Mouse (Mus musculus): Measurements from ENCODE around the gene Uap1l1. TPM values are rescaled to one million over a fixed set of nuclear protein-coding genes. Genes with fewer than 3 reads are reported as not detected.
A peak's percentile ranks its signal among the peaks of the same experiment; 100 is the strongest.

Uap1l1 gene
- polyA plus RNA-seq, 1 experiment from 2014 or later = 21.3 TPM

DNA sequence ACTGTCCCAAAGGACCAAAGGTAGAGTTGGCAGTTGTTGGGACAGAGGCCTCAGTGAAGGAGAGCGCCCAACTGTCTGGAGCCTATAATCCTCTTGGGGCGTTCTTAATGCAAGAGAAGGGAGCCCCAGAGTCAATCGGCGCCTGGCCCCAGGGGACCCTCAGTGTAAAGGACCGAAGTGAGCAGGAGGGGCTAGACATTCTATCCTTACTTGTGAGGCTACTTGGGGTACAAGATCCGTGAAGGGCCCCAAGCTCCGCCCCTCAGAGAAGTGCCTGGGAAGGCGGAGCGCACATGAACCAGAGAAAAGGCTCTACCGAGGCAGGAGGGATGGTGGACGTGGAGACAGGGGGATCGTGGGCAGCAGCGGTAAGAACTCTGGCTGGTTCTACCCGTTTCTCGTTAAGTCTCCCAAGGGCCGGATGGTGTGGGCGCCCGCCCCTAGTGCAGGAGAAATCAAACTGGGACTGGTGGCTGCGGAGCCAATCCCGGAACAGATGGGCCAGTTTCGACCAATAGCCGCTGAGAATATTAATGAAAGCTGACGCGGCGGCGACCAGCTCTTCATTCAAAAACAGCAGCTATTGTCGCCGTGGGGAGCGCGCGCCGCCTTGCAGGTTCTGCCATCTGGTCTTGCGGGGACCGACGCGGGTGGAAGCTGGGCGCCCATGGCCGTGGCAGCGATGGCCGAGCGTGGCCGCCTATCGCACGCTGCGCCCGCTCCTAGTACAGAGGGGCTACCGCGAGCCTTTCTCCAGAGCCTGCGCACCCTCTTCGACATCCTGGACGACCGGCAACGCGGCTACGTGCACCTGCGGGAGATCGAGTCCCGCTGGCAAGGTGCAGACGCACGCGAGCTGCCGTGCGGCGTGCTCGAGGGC lies 6.5 kb upstream of the Uap1l1 start, which contains the start of gene Sapcd2:
Sapcd2 (plus strand) TSS at position 558 of the 880 bp plus-strand sequence.
- peak; percentile 84 for DNase-seq (ENCODE audit: low spot score)

- no peak for DNase-seq (ENCODE audit: low spot score)
Measured at GRCm38 (mm10) chr2:25369996-25370395, 4.5 kb upstream of the Uap1l1 start.

DNA sequence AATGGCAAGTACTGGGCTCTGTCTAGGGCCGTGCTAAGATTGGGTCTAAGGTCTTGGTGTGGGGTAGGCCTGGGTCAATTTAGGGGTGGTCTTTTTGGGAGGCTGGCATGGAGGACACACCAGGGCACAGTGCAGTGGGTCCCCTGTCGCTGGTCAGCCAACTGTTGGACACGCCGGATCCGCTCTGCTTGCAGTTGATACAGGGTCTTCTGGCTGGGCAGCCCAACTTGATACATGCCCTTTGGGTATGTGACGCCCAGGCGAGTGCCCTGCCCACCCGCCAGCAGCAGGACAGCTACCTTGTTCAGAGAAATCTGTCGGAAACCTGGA lies 756 bp downstream of the Uap1l1 start:
- DNase-seq (ENCODE audit: low spot score) = no peak

DNA sequence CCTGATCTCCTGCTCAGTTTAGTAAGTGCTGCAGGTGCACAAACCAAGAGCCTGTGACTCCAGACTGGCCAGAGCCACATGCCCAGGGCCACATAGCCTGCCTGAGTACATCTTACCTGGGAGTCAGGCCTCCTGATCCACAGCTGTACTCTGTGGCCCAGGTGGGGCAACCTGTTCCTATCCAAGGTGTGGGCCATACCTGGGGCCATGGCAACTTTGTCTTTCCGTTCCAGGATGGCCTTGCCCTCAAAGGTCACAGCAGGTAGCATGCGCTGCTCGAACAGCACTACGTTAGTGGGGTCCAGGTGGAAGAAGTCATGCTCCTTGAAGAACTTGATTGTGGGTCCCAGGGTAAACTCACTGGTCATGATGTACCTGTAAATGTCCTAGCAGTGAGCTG lies 1.2 kb downstream of the Uap1l1 start:
- no peak for DNase-seq (ENCODE audit: low spot score)

- DNase-seq (ENCODE audit: low spot score) = no peak
Measured at GRCm38 (mm10) chr2:25363478-25364178, 1.9 kb downstream of the Uap1l1 start.

DNA sequence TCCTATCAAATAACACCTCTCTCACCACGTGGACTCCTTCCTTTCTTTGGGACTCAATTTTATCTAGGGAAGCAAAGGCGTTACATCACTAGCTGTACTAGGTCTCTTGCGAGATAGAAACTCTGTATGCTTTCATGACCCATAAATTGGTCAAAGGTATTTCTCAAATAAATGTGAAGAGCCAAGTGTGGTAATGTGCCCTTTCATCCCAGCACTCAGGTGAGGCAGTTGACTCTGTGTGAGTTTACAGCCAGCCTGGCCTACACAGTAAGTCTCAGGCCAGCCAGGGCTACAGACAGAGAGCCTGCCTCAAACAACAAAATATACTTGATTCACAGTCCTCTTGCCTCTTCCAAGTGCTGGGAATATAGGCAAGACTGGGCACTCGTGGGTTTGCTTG lies 5.6 kb downstream of the Uap1l1 start:
- no peak for DNase-seq (ENCODE audit: low spot score)

GRCm38 (mm10) chr2:25356208-25357079 lies 9.0 kb downstream of the Uap1l1 start, which contains the start of gene Dpp7:
Gene Dpp7, minus strand, starts transcription at chr2:25356359.
- peak; percentile 74 for DNase-seq (ENCODE audit: low spot score)

DNA sequence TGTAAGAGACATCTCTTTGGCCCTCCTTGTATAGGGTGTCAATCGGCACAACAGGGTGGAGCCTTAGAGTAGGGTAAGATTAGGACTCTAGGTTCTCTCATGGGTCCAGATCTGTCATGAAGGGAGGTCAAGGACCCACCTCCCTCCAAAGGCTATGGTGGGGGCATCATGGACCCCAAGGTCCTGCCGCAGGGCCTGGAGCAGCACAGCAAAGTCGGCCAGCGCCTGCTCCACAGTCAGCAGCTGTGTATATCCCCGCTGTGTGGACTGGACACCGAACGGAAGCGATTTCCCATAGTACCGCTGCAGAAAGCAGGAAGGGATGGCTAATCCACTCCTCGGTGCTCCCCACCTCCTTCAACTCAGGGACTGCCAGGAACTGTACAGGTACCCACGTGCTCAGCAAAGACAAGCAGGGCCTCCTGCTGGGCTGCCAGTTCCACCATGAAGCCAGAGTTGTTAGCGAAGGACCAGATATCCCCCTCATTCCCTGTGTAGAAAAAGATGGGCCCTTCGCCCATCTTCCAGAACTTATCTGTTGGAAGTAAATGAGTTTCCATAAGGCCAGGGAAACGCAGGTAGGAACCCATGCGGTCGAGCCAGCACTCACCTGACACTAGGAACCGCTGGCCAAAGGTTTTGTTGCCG lies 9.9 kb downstream of the Uap1l1 start:
- DNase-seq (ENCODE audit: low spot score) = no peak

GRCm38 (mm10) chr2:25354211-25354610 lies 11.3 kb downstream of the Uap1l1 start:
- DNase-seq (ENCODE audit: low spot score) = no peak

GRCm38 (mm10) chr2:25350701-25351100 lies 14.8 kb downstream of the Uap1l1 start:
- no peak for DNase-seq (ENCODE audit: low spot score)

DNA sequence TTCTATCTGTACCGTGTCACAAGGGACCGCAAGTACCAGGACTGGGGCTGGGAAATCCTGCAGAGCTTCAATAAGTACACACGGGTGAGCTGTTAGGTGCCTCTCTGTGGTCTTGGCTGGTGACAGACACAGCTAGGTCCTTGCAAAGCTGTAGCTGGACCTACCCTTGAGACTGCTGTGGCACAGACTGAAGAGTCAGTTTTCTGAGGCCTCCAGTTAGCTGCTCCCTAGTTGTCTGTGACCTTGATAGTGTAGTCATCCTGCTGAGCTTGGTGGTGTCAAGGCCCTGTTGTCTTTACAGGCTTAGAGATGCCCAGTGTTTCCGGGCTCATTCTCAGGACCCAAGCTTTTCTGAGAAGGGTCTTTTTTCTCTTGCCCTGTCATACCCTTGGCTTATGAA lies 16.0 kb downstream of the Uap1l1 start:
- no peak for DNase-seq (ENCODE audit: low spot score)

DNA sequence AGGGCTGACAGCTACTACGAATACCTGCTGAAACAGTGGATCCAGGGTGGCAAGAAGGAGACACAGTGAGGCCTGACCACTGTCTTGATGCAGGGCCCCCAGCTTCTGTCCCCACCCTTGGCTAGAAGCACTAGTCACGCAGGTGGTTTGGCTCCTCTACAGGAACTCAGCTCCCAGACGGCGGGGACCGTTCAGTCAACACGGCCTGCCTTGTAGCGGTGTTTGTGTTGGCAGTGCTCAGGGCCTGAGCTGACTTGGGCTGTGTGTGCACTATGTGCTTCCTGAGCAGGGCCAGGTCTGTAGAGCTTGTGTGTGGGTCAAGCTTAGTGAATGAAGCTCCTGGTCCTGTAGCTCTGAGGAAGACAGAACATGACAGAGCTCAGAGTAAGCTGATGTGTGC lies 17.3 kb downstream of the Uap1l1 start:
- DNase-seq (ENCODE audit: low spot score) = no peak

- no peak for DNase-seq (ENCODE audit: low spot score)
Measured at GRCm38 (mm10) chr2:25338303-25338702, 27.2 kb downstream of the Uap1l1 start.

DNA sequence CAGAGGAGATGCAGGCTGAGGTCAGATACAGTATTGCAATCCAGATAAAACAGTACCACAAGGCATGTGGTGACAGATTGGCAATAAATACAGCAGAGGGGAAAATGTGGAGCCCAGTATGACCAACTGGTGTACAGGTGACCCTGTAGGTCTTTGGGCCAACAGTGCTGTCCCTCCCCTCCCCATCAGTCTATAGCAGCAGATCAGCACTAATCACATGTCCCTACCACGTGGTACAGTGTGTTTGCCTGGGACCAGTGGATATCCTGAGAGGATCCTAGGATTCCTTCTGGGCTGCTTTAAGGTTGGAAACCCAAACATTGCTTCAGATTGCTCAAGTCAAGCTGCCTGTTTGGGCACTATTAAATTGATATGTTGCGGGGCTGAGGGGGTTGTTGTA lies 31.9 kb downstream of the Uap1l1 start:
- no peak for DNase-seq (ENCODE audit: low spot score)

DNA sequence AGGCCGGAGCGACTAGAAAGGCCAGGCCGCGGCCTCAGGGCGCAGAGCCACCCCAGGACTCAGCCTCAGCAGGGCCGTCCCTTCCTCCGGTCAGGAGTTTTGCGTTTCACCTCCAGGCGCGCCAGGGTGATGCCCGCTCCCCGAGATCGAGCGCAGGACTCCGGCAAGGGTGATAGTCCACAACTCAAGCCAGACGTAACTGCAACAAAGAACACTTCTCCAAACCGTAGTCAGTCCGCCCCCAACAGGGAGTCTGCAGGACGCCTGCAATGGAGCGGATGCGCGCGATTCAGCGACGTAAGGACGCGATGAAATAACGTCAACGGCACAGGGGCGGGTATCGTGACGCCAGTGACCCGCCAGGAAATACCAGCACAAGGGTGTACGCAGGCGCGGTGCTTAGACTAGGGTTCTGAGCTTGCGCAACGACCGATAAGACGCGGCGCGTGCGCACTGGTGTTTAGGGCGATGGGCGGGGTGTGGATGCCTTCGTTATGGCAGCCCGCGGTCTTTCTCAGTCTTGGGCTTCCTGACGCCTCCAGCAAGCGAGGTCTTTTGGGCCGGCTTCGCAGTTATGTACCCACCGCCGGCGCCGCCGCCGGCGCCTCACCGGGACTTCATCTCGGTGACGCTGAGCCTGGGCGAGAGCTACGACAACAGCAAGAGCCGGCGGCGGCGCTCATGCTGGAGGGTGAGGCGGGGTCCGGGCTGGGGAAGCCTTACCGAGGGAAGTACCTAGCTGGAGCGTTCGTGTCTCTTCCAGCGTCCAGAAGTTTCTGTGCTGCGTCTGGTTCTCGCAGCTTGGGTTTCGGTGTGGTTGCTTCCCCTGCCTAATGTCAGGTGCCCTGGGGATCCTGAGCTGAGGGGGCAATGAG lies 33.0 kb downstream of the Uap1l1 start, which contains the start of gene Man1b1:
Man1b1 (plus strand) TSS at position 53 of the 875 bp plus-strand sequence.
- DNase-seq (ENCODE audit: low spot score) = peak; percentile 100

- no peak for DNase-seq (ENCODE audit: low spot score)
Measured at GRCm38 (mm10) chr2:25331470-25331869, 34.0 kb downstream of the Uap1l1 start.

GRCm38 (mm10) chr2:25328440-25328839 lies 37.0 kb downstream of the Uap1l1 start:
- peak; percentile 17 for DNase-seq (ENCODE audit: low spot score)

GRCm38 (mm10) chr2:25326036-25326435 lies 39.4 kb downstream of the Uap1l1 start:
- DNase-seq (ENCODE audit: low spot score) = no peak

DNA sequence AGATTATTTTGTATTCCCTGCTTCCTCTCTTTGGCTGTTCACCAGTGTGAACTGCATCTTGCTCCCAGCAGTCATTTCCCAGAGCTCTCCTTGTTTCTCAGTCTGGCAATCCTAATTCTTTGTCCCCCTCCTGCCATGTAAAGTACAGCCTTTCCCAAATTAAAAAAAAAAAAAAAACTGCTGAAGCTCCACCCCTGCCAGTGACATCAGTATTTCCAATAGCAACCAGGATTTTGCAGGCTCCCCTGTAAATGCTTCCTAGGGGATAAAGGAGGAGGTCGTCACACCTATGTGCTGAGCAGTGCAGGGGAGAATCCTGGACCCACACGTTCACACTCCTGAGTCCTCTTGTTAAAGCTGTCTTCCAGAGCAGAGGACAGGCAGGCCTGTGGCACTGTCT lies 45.4 kb downstream of the Uap1l1 start:
- DNase-seq (ENCODE audit: low spot score) = no peak

Data from thymus, postnatal 0 days (tissue).